Mouse (Mus musculus) small intestine, adult 2 months (tissue): Measurements from ENCODE around the gene Atp13a3.

Experiments
- CTCF ChIP-seq: fragments of 200-500 bp; IDR thresholded peaks from 2 replicates; pipeline ENCODE4 v1.5.1; 2012; ENCODE audit warnings: low read depth, mild to moderate bottlenecking, control low read depth, inconsistent platforms, low read length, moderate library complexity, mixed read lengths; ENCODE audit not compliant: insufficient replicate concordance, insufficient read length; ENCODE audit errors: extremely low read depth
- POLR2A ChIP-seq: fragments of 200-500 bp; IDR thresholded peaks from 2 replicates; pipeline ENCODE4 v1.6.1; 2012; ENCODE audit warnings: low read depth, mild to moderate bottlenecking, control low read depth, inconsistent platforms, low read length, moderate library complexity

GRCm38 (mm10) chr16:30299711-30300277 is 106.0 kb downstream of the Atp13a3 start:
- no peak for TF ChIP-seq CTCF
- no peak for TF ChIP-seq POLR2A
